13 mouse cellular contexts compared by ENCODE assay signal in the genomic region with DNA sequence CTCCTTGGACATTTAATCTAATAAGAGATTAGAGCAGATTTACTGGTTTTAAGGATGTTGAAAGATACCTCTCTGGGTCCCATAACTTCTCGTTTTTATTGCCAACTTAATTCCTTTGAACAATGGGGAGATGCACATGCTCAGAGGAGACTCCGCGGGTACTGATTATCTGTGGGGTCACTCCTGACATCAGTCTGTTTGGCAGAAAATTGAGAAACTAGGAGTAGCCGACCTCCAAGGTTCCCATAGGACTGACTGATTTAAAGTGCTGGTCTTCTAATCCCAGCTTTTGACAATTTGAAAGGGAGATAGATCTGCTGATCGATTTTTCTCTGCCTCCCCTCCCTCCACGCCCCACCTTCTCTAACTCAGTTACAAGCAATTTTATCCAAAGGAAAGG. TPM values are rescaled to one million over a fixed set of nuclear protein-coding genes. Genes with fewer than 3 reads are reported as not detected.
DNase-seq lines count a peak whose midpoint lies in the region; ATAC-seq and TF ChIP-seq lines count a peak whose summit lies in the region.
"Had no signal": no experiment of that assay in that cellular context is flagged by ENCODE, and none has a peak within 500 bp of the region (broad histone marks: within the 10 kb centered on the region; RNA-seq: fewer than 3 reads in every experiment).

No protein-coding gene starts in this region.

- peaks cover 17% of the 10 kb centered on the region for H3K27me3 ChIP-seq in neural tube, embryonic 11.5 days (ENCODE audit: control insufficient read depth, insufficient read depth, low read length)
- H3K27me3 ChIP-seq in limb, embryonic 14.5 days (ENCODE audit: control insufficient read depth, insufficient read depth, low read length), result peaks cover 10% of the 10 kb centered on the region

- 50% methylated on average over 6 of the region's 6 CpGs for WGBS in neural tube, embryonic 11.5 days
- 47% methylated on average over 6 of the region's 6 CpGs for WGBS in limb, embryonic 14.5 days
- WGBS in lung, adult 2 months, result 57% methylated on average over 6 of the region's 6 CpGs

- ATAC-seq in neural tube, embryonic 11.5 days (ENCODE audit: insufficient read depth, low FRiP score, low TSS enrichment), result no peak
- no peak for ATAC-seq in limb, embryonic 14.5 days (ENCODE audit: low FRiP score, low read depth)

- peak; percentile 51 for DNase-seq in cerebellum, adult 9-11 months
- DNase-seq in cerebellum, adult 11-12 months, result no peak
- no peak for DNase-seq in neural tube, embryonic 11.5 days (ENCODE audit: low spot score)
- DNase-seq in neural tube, embryonic 10.5 days (ENCODE audit: extremely low spot score, low spot score), result no peak
- no peak for DNase-seq in limb, embryonic 14.5 days (ENCODE audit: low spot score)
- DNase-seq in lung, adult 2 months, result no peak
- DNase-seq in spleen, postnatal 36 days (ENCODE audit: low spot score in 2 of 2), result no peak
- no peak for DNase-seq in ovary, postnatal 14 days (ENCODE audit: low spot score)
- DNase-seq: heart, adult 18-20 months; heart, postnatal 36 days; thymus, adult 18-20 months had no signal

- H3K4me2 ChIP-seq in neural tube, embryonic 11.5 days (ENCODE audit: low read depth), result peak overlapping the region; percentile 28; the same call in 1 of the 2 replicates
- no peak overlapping the region for H3K4me2 ChIP-seq in limb, embryonic 14.5 days (replicated peaks; ENCODE audit: low read depth, low read length, severe bottlenecking)

- H3K4me3 ChIP-seq in neural tube, embryonic 11.5 days (ENCODE audit: low read depth, low read length), result no peak overlapping the region; the same call in 1 of the 2 replicates
- H3K4me3 ChIP-seq in limb, embryonic 14.5 days (replicated peaks; ENCODE audit: low read length), result 0 out of 2 replicates have a peak overlapping the region, but pooled peaks have one; percentile 5
- no peak overlapping the region for H3K4me3 ChIP-seq in lung, adult 2 months (replicated peaks; ENCODE audit: extremely low read depth, low read depth, low read length)

- no peaks in the 10 kb centered on the region for H3K36me3 ChIP-seq in neural tube, embryonic 11.5 days (ENCODE audit: control insufficient read depth, insufficient read depth, low read length)
- no peaks in the 10 kb centered on the region for H3K36me3 ChIP-seq in limb, embryonic 14.5 days (ENCODE audit: control insufficient read depth, insufficient read depth, low read length)
- H3K36me3 ChIP-seq: kidney, embryonic 15.5 days; limb, embryonic 15.5 days had no signal

- TF ChIP-seq POLR2A in limb, embryonic 14.5 days (IDR thresholded peaks at IDR 0.05; ENCODE audit: borderline replicate concordance, extremely low read depth, insufficient read depth, insufficient read length), result no peak
- no peak for TF ChIP-seq POLR2A in lung, adult 2 months (IDR thresholded peaks at IDR 0.05; ENCODE audit: borderline replicate concordance, extremely low read depth, low read depth, low read length)

- no peaks in the 10 kb centered on the region for H3K9me3 ChIP-seq in neural tube, embryonic 11.5 days (ENCODE audit: control insufficient read depth, low read length)
- H3K9me3 ChIP-seq in limb, embryonic 14.5 days (ENCODE audit: control insufficient read depth, low read length), result no peaks in the 10 kb centered on the region
- H3K9me3 ChIP-seq: kidney, embryonic 15.5 days; limb, embryonic 15.5 days had no signal

- no peak overlapping the region for H3K27ac ChIP-seq in neural tube, embryonic 11.5 days (ENCODE audit: low read depth, low read length)
- no peak overlapping the region for H3K27ac ChIP-seq in limb, embryonic 14.5 days (replicated peaks; ENCODE audit: low read depth, low read length)
- H3K27ac ChIP-seq: kidney, embryonic 15.5 days; limb, embryonic 15.5 days had no signal

- TF ChIP-seq CTCF in lung, adult 2 months (IDR thresholded peaks at IDR 0.05; ENCODE audit: insufficient read depth, low read length), result no peak

- H3K4me1 ChIP-seq in neural tube, embryonic 11.5 days (ENCODE audit: control insufficient read depth, insufficient read depth, low read length), result 0 out of 2 replicates have a peak, but pooled peaks cover 3% of the 10 kb centered on the region
- H3K4me1 ChIP-seq in limb, embryonic 14.5 days (ENCODE audit: control insufficient read depth, insufficient read depth, low read length), result no peaks in the 10 kb centered on the region
- no peaks in the 10 kb centered on the region; the same call in 1 of the 2 replicates for H3K4me1 ChIP-seq in lung, adult 2 months (ENCODE audit: control insufficient read depth, insufficient read depth, low read length)

- H3K9ac ChIP-seq in neural tube, embryonic 11.5 days (ENCODE audit: low read length), result no peak overlapping the region
- no peak overlapping the region for H3K9ac ChIP-seq in limb, embryonic 14.5 days (ENCODE audit: low read depth, low read length, severe bottlenecking)
- H3K9ac ChIP-seq: kidney, embryonic 15.5 days; limb, embryonic 15.5 days had no signal

RNA-seq across cellular contexts. Expression of a gene that starts 1.6 kb away (rescaled TPM):
- polyA plus RNA-seq in neural tube, embryonic 11.5 days (2014; fragmentation: Nextera tagmentation; extraction: Ambion mirVana), result 20.4 and 22.7 TPM in 2 replicates
- polyA plus RNA-seq in limb, embryonic 14.5 days (2012; rRNA removed), result 5.3 and 5.7 TPM in 2 replicates
- polyA plus RNA-seq in limb, embryonic 14.5 days (2014; fragmentation: Nextera tagmentation; extraction: Ambion mirVana), result 3.4 and 4.2 TPM in 2 replicates
- 0.89 and 0.97 TPM in 2 replicates for polyA plus RNA-seq in lung, adult 2 months (2012; rRNA removed)
